Mouse (Mus musculus) forebrain, embryonic 15.5 days (tissue): ENCODE results near the gene Fads6. TPM values are rescaled to one million over a fixed set of nuclear protein-coding genes. Genes with fewer than 3 reads are reported as not detected.
A peak's percentile ranks its signal among the peaks of the same experiment; 100 is the strongest.

Experiments used
- ATAC-seq: fragments of 200-750 bp; cut with Nextera tagmentation; replicated peaks from 2 replicates; pipeline ENCODE4 v1.8.0; 2017; ENCODE audit warnings: mild to moderate bottlenecking, moderate TSS enrichment, moderate library complexity
- H3K27ac ChIP-seq: fragments of 300-500 bp; sonication (generic); replicated peaks from 2 replicates; pipeline ENCODE4 v1.5.1; 2015; ENCODE audit warnings: mild to moderate bottlenecking, inconsistent platforms
- H3K27me3 ChIP-seq: fragments of 300-500 bp; sonication (generic); 2 replicates; pipeline ENCODE4 v1.6.1; 2015; ENCODE audit warnings: inconsistent platforms
- H3K36me3 ChIP-seq: fragments of 300-500 bp; sonication (generic); 2 replicates; pipeline ENCODE4 v1.6.1; 2015; ENCODE audit warnings: mild to moderate bottlenecking, inconsistent platforms
- H3K4me1 ChIP-seq: fragments of 300-500 bp; sonication (generic); 2 replicates; pipeline ENCODE4 v1.6.1; 2015; ENCODE audit warnings: inconsistent platforms
- H3K4me2 ChIP-seq: fragments of 300-500 bp; sonication (generic); replicated peaks from 2 replicates; pipeline ENCODE4 v1.6.1; 2015; ENCODE audit warnings: mild to moderate bottlenecking, inconsistent platforms
- H3K4me3 ChIP-seq: fragments of 300-500 bp; sonication (generic); 2 replicates; pipeline ENCODE4 v1.5.1; 2015; ENCODE audit warnings: mild to moderate bottlenecking, inconsistent platforms
- H3K9ac ChIP-seq: fragments of 300-500 bp; sonication (generic); replicated peaks from 2 replicates; pipeline ENCODE4 v1.6.1; 2015; ENCODE audit warnings: mild to moderate bottlenecking, inconsistent platforms
- H3K9me3 ChIP-seq: fragments of 300-500 bp; sonication (generic); 2 replicates; pipeline ENCODE4 v1.6.1; 2016; ENCODE audit warnings: inconsistent platforms
- WGBS: fragments of 180-500 bp; shearing (Covaris S2); methylation state at CpG from one replicate; pipeline ENCODE4 v1.1.7; 2015; ENCODE audit warnings: mixed read lengths; 5-methylcytosine and 5-hydroxymethylcytosine counted together
- polyA plus RNA-seq: library from polyadenylated mRNA; unstranded; fragments of >200 nt; fragmentation: Nextera tagmentation; extraction: Ambion mirVana; gene quantifications from 2 replicates; pipeline ENCODE4 v1.2.1, GENCODE M21; 2015

Fads6 gene
- polyA plus RNA-seq, 1 experiment from 2014 or later, result 0.37 TPM

DNA sequence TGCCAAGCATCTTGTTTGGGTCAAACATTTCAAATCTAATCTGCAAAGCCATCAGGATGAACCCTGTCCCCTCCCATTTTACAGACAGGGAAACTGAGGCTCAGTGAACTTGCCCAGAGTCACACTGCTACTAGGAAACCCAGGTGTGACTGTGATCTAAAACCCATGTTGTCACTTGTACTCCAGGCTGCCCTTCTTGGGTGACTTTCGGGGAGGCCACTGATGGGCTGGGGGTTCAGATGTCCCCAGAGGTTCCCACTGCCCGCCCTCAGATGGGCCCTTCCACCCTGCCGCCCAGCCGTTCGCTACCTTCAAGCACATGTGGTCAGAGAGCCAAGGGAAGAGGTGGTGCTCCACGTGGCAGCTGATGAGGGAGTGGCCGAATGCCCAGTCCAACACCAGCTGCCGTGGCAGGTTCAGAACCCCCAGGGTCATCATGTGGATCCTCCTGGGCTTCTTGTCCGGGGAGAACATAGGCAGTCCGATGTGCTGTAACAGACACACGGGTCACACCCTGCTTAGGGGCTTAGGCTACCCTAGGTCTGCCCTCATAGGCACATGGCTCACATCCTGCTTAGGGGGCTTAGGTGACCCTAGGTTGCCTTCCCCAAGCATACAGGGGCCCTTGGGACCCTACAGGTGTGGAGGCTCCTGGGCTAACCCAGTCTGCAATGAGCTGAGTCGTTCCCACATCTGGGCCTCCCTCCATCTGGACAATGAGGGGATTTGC is 13.4 kb downstream of the Fads6 start:
- Histone ChIP-seq H3K4me1 (peaks cover 16% of the 10 kb centered on the region), H3K27ac (no peak overlapping the region), H3K36me3 (no peaks in the 10 kb centered on the region), H3K4me2 (no peak overlapping the region), H3K9me3 (no peaks in the 10 kb centered on the region), H3K4me3 (no peak overlapping the region), H3K27me3 (no peaks in the 10 kb centered on the region), H3K9ac (no peak overlapping the region)
- ATAC-seq, result no peak
- 88% methylated on average over 12 of the region's 12 CpGs for WGBS

DNA sequence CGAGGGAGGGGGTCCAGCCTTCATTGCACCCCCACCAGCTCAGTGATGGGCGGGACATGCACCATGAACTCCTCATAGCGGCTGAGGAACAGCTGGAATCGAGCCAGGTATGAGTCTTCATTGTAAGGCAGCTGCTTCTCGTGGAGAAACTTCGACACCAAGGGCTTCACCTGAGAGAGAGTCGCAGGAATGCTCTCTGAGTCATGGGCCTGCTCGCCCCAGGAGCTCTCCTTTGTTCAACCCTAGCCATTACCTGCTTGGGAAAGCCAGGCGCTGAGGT is 14.0 kb downstream of the Fads6 start:
- Histone ChIP-seq H3K4me1 (peaks cover 16% of the 10 kb centered on the region), H3K4me3 (no peak overlapping the region), H3K4me2 (no peak overlapping the region), H3K36me3 (no peaks in the 10 kb centered on the region), H3K27me3 (no peaks in the 10 kb centered on the region), H3K9ac (no peak overlapping the region), H3K9me3 (no peaks in the 10 kb centered on the region), H3K27ac (no peak overlapping the region)
- 73% methylated on average over 9 of the region's 9 CpGs for WGBS
- no peak for ATAC-seq

DNA sequence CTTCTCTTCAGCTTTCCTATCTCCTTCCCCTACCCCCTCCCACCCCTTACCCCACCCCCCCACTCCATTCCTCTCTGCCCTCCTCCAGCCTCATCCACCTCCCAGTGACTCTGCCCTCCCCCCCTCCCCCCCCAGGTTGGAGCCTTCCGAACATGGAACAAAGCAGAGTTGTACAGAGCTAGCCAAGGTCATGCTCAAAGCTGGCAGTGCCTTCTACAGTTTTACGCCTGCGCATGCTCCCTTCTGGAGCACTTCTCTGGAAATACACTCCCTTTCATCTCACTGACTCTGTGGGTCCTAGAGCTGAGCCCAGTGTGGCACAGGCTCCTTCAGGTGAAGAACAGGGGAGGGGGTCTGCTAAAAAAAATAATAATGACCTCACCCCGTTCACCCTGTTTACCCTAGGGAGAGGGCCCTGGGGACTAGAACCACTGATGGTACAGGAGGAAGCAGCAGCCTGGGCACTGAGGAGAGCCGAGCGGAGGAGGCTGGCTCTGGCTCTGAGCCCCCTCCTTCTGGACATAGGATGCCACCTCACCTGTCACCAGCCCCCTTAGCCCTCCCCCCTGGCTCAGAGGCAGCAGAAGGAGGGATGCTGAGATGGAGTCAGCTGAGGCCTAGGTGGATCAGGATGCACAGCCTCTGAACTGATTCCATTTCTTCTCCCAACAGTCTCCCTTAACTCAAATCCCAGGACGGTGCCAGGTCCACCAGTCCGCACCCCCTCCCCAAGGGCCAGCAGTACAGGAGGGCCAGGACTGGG is 14.6 kb downstream of the Fads6 start:
- Histone ChIP-seq H3K9ac (no peak overlapping the region), H3K36me3 (no peaks in the 10 kb centered on the region), H3K4me2 (no peak overlapping the region), H3K27ac (no peak overlapping the region), H3K27me3 (no peaks in the 10 kb centered on the region), H3K4me1 (peaks cover 18% of the 10 kb centered on the region), H3K4me3 (no peak overlapping the region), H3K9me3 (no peaks in the 10 kb centered on the region)
- 90% methylated on average over 8 of the region's 8 CpGs for WGBS
- no peak for ATAC-seq

DNA sequence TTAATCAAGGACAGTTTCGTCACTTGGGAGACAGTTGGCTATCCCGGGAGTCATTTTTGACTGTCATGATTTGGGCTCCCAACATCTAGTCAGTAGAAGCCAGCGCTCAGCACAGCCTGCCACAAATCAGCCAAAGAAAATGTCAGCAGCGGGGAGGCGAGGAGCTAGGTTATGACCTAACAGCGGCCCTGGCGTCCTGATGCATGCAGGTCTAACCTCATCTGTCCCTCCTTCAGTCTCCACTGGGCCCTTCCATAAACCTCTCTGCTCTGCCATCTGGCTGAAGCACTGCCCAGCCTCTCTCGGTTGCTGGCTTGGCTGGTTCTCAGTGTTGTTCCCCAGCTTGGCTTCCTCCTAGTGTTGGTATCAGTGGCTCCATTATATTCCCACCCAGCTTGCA is 15.2 kb downstream of the Fads6 start:
- Histone ChIP-seq H3K4me1 (peaks cover 22% of the 10 kb centered on the region), H3K9me3 (no peaks in the 10 kb centered on the region), H3K27me3 (no peaks in the 10 kb centered on the region), H3K27ac (peak overlapping the region; percentile 19; the same call in 1 of the 2 replicates), H3K4me3 (no peak overlapping the region), H3K36me3 (no peaks in the 10 kb centered on the region), H3K4me2 (no peak overlapping the region), H3K9ac (no peak overlapping the region)
- 81% methylated on average over 8 of the region's 8 CpGs for WGBS
- no peak for ATAC-seq

DNA sequence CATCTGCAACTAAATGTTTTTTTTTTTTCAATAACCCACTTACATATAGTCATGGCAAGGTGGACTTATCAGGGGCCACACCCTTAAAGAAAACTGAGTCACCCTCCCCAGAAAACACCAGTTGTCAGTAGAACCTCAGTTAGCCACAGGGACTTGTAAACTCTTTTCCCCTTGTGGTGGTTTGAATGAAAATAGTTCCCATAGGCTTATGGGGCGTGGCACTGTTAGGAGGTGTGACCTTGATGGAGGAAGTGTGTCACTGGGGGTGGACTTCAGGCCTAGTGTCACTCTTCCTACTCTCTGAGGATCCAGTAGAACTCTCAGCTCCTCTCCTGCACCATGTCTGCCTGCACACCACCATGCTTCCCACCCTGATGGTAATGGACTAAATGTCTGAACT is 17.7 kb downstream of the Fads6 start:
- WGBS, result 79% methylated on average over 1 of the region's 1 CpGs
- ATAC-seq, result no peak
- Histone ChIP-seq H3K4me3 (no peak overlapping the region), H3K9me3 (no peaks in the 10 kb centered on the region), H3K4me1 (peaks cover 24% of the 10 kb centered on the region), H3K27me3 (no peaks in the 10 kb centered on the region), H3K36me3 (no peaks in the 10 kb centered on the region), H3K27ac (no peak overlapping the region), H3K9ac (no peak overlapping the region), H3K4me2 (no peak overlapping the region)

DNA sequence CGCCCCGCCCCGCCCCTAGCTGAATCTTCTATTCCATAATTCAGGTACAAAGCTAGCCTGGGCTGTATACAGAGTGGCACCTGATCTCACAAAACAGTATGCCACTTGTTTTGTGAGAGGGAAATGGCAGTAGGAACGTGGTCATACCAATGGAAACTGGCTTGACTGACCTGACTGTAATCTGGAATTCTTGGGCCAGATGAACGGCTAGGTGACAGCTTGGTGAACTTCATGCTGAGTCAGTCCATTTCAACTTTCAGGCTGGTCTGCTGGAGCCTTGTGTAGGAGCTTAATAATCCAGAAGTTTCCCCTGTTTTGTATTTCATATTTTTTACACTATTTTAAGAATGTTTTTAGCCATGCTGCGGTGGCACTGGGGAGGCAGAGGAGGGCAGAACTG is 19.3 kb downstream of the Fads6 start:
- Histone ChIP-seq H3K27me3 (no peaks in the 10 kb centered on the region), H3K9me3 (no peaks in the 10 kb centered on the region), H3K4me2 (no peak overlapping the region), H3K4me1 (peaks cover 26% of the 10 kb centered on the region), H3K9ac (peak overlapping the region; percentile 61; the same call in 1 of the 2 replicates), H3K4me3 (no peak overlapping the region), H3K36me3 (no peaks in the 10 kb centered on the region), H3K27ac (no peak overlapping the region)
- WGBS, result 78% methylated on average over 6 of the region's 6 CpGs
- no peak for ATAC-seq

DNA sequence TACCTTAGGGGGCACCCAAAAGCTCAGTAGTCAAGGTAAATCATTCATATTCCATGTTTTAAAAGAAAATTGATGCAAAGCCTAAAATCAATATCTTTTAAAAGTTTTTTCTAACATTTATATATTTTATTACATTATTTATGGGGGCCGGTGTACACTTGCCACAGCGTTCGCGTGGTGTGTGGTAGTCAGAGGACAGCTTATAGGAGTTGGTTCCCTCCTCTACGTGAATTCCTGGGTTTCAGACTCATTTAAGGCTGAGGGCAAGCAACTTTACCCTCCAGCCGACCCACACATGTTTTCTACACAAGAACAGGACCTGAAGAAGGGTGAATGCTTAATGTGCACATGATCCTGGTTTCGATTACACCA is 19.9 kb downstream of the Fads6 start:
- no peaks in the 10 kb centered on the region for H3K27me3 ChIP-seq
- H3K9ac ChIP-seq, result peak overlapping the region; percentile 61
- H3K36me3 ChIP-seq, result no peaks in the 10 kb centered on the region
- no peak for ATAC-seq
- no peaks in the 10 kb centered on the region for H3K9me3 ChIP-seq
- peak overlapping the region; percentile 72 for H3K4me3 ChIP-seq
- peak overlapping the region; percentile 91 for H3K27ac ChIP-seq
- peak overlapping the region; percentile 82 for H3K4me2 ChIP-seq
- WGBS, result 21% methylated on average over 7 of the region's 7 CpGs
- H3K4me1 ChIP-seq, result peaks cover 26% of the 10 kb centered on the region

DNA sequence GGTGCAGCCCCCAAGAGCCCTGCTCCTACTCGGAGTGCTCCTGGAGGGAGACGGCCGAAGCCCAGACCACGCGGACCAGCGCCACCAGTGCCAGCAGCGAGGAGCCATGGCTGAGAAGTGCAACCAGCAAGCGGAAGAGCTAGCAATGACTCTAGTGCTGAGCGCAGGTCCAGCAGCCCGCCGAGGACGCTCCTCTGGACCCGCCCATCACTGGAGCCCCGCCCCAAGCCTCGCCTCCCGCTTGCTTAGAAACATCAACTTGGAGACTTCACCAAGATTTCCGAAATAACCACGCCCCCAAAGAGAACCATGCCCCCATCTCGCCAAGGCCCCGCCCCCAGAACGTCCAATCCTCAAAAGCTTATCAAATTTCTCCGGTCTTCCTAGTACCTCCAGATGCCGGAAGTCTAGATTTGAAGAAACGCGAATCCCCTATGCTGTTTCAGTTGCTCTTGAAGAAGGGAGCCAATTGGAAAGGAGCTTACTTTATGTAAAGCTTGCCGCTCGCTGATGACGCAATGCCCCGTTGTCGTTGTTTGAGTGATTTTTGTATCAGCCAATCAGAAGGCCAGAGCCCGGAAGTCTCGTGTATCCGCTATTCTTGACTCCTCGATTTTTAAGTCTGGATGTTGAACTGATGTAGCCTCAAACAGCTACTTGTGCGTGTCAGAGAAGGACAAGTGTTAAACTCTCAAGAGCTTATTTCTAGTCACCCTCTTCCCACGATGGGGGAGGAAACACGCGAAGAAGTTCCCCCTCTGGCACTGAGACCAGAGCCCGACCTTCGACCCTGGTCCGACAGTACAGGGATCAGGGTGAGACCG is 20.5 kb downstream of the Fads6 start, which contains the start of gene Fdxr:
Gene Fdxr (minus strand): TSS at position 271 of the 824 bp plus-strand sequence.
- Histone ChIP-seq H3K9ac (peak within 1 kb of the TSS; percentile 75), H3K4me1 (peaks cover 26% of the 10 kb centered on the region), H3K27ac (peak within 1 kb of the TSS; percentile 91), H3K27me3 (no peaks in the 10 kb centered on the region), H3K9me3 (no peaks in the 10 kb centered on the region), H3K4me3 (peak within 1 kb of the TSS; percentile 72), H3K36me3 (no peaks in the 10 kb centered on the region), H3K4me2 (peak within 1 kb of the TSS; percentile 82)
- WGBS, result under 1% methylated on average over 42 of the region's 42 CpGs
- peak; percentile 97 for ATAC-seq

DNA sequence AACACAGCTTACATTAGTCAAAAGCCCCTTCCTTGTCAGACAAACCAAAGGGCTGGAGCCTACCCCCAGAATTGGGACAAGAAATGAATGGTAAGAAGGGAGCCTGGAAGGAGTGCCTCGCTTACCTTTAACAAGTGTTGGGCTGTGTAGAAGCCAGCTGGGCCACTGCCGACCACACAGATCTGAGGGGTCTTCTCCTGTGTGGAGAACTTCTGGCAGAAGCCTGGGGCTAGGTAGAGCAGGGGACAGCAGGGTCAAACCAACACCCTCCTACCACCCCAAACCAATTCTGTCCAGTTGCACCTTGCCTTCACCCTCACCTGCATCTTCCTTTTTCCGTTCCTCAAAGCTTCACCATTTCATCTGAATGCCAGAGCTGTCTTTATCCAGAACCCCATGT is 21.5 kb downstream of the Fads6 start:
- no peak for ATAC-seq
- Histone ChIP-seq H3K27me3 (no peaks in the 10 kb centered on the region), H3K9ac (peak overlapping the region; percentile 75), H3K36me3 (no peaks in the 10 kb centered on the region), H3K4me3 (peak overlapping the region; percentile 72), H3K4me1 (peaks cover 26% of the 10 kb centered on the region), H3K4me2 (peak overlapping the region; percentile 82), H3K27ac (peak overlapping the region; percentile 91), H3K9me3 (no peaks in the 10 kb centered on the region)
- 58% methylated on average over 3 of the region's 3 CpGs for WGBS

DNA sequence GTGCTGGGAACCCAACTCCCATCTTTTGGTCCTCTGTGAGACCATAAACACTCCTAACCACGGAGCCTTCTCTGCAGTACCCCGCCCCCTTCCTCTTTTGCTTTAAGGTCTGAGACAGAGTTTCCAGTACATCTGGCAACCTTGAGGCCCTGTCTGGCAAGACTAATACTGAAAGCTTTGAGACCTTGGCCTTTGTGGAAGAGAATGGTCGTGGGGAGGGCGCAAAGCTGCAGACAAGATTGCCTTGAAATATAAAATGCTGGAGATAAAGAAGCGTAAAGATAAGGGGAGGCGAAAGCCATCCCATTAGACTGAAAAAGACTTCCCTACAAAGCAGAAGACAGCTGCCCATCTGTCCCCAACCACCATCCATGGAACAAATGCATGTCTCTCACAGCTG is 22.0 kb downstream of the Fads6 start:
- no peaks in the 10 kb centered on the region for H3K36me3 ChIP-seq
- peak overlapping the region; percentile 82; the same call in 1 of the 2 replicates for H3K4me2 ChIP-seq
- H3K27me3 ChIP-seq, result no peaks in the 10 kb centered on the region
- no peak overlapping the region for H3K27ac ChIP-seq
- H3K9ac ChIP-seq, result peak overlapping the region; percentile 75; the same call in 1 of the 2 replicates
- no peak for ATAC-seq
- peak overlapping the region; percentile 72; the same call in 1 of the 2 replicates for H3K4me3 ChIP-seq
- 91% methylated on average over 6 of the region's 6 CpGs for WGBS
- H3K9me3 ChIP-seq, result no peaks in the 10 kb centered on the region
- H3K4me1 ChIP-seq, result peaks cover 26% of the 10 kb centered on the region

DNA sequence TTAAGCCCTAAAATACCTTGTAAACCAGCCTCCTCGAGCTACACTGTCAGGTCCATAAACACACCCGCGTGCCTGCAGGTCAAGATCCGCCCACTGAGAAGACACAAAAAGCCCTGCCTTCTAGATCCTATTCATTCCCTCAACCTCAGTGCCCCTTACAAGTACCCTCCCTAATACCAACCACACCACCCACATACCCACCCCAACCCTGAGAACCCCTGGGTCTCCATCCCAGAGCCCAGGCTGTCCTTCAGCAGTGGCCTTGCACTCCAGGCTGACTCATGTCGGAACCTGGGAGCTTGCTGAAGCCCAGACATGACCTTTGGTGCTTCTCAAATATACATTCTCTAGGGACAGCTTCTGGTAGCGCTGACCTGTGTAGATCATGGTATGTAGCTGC is 22.7 kb downstream of the Fads6 start:
- ATAC-seq, result no peak
- no peaks in the 10 kb centered on the region for H3K27me3 ChIP-seq
- H3K36me3 ChIP-seq, result no peaks in the 10 kb centered on the region
- no peaks in the 10 kb centered on the region for H3K9me3 ChIP-seq
- H3K27ac ChIP-seq, result no peak overlapping the region
- no peak overlapping the region for H3K4me2 ChIP-seq
- no peak overlapping the region for H3K4me3 ChIP-seq
- peaks cover 29% of the 10 kb centered on the region for H3K4me1 ChIP-seq
- H3K9ac ChIP-seq, result no peak overlapping the region
- 93% methylated on average over 6 of the region's 6 CpGs for WGBS

DNA sequence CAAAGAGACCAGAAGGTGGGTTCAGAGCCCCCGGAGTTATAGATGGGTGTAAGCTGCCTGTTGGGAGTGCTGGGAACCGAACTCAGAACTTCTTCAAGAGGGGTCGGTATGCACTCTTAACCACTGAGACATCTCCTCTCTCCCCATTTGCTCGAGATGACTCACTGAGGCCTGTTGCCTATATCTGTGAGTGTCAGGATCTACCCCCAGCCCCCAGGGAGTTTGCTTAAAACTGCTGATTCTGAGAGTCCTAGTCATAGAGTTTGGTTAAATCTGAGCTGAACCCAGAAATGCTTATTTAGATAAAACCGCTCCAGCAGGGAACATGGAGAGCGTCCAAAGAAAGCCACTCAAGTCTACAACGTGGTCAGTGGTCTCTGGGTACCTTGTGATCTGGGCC is 23.3 kb downstream of the Fads6 start:
- no peak for ATAC-seq
- 88% methylated on average over 7 of the region's 7 CpGs for WGBS
- Histone ChIP-seq H3K27ac (no peak overlapping the region), H3K9ac (no peak overlapping the region), H3K36me3 (peaks cover 3% of the 10 kb centered on the region; the same call in 1 of the 2 replicates), H3K4me2 (no peak overlapping the region), H3K27me3 (no peaks in the 10 kb centered on the region), H3K4me1 (peaks cover 29% of the 10 kb centered on the region), H3K9me3 (no peaks in the 10 kb centered on the region), H3K4me3 (no peak overlapping the region)
